Mouse (Mus musculus) cerebellum, postnatal 4 days (tissue): ENCODE measurements at regions not wholly inside any gene's neighbourhood (a gene's known extent, or its start where the extent isn't known, plus 50 kb on each side); places are given as distances from the start of the nearest gene placed in this dataset.
A peak's percentile ranks its signal among the peaks of the same experiment; 100 is the strongest.
"Not testable (repeated sequence)": the region's sequence is repeated elsewhere in the genome, so short reads cannot be mapped to it uniquely, and the experiment has no call there.

Source experiments
- DNase-seq, 2 experiments: peaks; one replicate each; pipeline ENCODE4 v3.0.0; 2022; ENCODE audit warnings: low spot score in 2 of 2, mixed read lengths in 1 of 2

DNA sequence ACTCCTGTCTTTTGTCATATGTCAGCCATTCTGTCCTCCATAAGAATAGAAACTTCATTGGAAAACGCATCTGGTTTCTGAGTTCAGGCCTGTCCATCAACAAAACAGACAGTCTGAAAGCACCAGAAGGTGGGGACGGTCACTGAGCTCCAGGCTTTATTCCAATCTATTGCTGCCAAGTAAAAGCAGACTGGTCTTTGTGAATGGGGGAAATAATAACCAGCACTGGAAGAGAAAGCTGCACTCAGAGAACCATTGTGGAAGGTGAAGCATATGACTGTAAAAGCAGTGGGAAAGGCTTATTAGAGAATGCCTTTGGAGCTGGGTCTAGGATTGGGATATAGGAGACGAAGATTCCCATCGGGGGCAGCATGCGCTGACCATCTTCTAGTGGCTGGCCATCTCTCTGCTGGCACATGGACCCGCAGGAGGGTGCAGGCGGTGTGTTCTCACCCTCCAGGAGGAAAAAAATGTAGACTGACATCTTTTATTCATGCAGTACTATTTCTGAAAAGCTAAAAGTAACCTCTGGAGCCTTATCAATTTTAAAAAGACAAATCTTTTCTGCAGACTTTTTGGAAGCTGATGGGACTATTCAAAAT lies 1638.0 kb downstream of the Car8 start:
- no peak for DNase-seq

DNA sequence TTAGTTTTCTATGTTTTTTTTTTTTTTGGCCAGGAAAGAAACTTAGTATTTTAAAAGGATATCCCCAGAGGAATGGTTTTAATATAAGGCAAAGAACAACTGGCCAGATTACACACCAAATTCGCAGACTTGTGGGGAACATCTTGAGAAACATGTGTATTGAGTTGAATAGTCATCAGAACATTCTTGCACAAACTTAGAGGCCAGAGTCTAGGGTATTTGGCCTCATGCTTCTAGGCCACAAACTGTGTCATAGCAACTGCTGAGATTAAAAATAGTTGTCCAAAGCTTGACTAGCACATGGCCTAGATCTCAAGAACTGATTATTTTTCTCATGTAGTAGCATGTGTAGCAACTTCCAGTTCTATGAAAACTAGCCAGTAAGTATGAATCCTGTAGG lies 1642.5 kb downstream of the Car8 start:
- no peak for DNase-seq

DNA sequence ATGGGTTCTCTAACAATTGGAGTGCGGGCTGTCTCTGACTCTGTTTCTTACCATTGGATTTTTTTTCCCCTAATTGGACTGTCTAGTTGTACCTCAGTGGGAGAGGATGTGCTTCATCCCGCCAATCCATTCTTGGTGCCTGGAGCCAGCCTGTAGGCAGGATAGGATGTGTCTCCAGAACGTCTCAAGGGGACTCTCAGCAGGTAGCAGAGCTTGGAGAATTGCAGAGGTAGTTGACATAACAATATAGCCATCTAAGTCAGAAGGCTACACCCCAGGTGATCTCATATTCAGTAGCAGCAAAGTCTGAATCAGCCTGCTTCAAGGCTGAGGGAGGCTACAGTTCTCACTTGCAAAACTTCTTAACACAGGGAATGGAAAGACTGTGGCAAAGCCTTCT lies 1646.0 kb downstream of the Car8 start:
- DNase-seq, result not testable (repeated sequence)

DNA sequence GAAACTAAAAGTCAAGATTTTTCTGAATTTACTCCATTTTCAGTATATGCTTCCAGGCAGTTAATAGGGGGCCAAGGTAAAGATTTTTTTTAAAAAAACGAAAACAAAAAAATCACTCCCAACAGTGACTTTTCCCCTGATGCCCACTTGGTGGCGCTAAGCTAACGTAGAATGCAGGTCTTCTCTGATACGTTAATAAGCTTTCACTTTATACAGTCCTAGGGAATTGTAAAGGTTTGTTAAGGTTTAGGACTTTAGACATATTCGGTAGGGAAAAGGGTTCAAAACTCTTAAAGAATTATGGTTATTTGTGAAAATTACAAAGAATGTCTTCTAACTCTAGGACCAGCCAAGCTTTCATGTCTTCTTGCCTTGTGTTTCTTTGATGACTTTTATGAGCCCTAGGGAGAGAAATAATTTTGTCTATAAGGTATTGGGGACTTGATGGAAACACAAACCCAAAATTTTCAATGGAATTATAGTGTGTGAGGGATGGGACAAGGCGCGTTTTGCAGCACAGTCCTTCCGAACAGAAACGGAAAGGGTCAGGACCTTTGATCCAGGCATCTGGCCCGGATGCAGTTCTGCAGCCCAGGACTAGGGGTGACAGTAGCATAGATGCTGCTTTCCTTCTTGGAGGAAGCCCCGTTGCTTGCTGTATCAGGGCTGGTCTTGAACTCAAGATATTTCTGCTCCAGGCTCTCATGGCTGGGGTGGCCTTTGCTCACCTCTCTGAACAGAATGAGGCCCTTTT lies 1677.1 kb downstream of the Car8 start:
- peak in 1 of 2 experiments; percentile 27 for DNase-seq

DNA sequence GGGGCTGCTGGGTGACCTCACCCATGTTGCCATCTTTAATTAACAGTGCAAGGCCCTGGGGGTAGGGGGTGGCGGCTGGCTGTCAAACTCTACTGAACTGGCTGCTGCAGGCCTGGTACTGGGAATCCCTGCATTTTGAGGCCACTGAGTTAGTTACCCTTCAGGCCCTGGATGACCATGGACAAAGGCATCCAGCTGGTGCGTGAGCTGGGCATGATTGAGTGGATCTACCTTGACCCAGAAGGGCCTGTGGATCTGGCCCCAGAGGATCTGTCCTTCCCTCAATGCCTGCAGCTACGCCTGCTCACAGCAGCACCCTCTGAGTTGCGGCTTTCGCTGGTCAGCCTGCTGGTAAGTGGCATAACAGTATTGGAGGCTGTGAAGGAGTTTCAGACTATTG lies 1699.2 kb downstream of the Car8 start:
- no peak for DNase-seq

DNA sequence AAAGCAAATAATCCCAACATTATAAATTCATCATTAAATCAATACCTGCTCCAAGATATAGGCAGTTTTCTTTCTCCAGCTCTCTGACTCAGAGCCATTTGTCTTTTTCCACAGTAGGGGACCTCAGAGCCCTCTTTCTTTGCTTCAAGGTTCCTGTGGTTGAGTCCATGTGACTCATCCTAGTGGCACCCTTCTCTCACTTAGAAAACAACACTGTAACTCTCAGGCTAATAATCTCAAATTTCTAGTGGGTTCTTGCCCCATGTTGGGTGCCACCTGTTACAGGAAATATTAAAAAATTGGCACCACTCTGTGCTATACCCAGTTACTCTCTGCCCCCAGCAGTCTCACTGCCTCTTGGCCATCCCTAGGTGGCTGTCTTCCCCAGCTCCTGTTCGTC lies 1706.4 kb downstream of the Car8 start:
- no peak for DNase-seq

DNA sequence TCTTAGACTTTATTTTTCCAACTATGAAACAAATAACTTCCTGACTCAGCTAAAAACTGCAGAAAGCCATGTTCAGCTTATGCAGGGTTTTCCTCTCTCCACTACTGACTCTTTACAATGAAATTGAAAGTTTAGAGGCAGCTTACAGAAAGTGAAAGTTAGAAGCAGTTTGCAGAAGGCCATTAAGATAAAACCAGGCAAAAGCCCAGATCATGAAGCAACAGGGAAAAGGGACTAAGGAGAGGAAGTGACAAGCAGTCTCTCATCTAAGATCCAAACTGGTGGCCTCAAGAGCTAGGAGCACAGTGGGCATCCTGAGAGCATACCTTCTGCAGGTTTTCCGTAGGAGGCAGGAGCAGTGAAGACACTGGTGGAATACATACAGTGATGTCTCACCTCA lies 1721.2 kb downstream of the Car8 start:
- no peak for DNase-seq

DNA sequence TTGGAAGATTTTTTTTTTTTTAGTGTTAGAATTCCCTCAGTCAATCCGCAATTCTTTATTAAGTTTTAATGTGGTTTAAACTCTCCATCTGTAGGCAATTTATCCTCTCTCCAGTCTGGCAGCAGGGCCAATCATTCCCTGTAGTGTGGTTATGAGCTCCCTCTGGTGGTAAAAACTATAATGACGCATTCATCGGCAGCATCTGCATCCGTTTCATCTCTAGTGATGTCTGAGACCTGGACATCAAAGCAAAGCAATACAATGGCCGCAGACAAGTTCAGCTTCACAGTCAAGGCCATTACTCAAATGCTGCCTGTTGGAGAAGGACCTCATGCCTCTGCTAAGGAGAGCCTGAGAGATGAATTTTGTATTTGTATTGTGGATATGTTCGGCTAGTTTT lies 1721.7 kb upstream of the Impad1 start:
- DNase-seq, result peak in 1 of 2 experiments; percentile 74

DNA sequence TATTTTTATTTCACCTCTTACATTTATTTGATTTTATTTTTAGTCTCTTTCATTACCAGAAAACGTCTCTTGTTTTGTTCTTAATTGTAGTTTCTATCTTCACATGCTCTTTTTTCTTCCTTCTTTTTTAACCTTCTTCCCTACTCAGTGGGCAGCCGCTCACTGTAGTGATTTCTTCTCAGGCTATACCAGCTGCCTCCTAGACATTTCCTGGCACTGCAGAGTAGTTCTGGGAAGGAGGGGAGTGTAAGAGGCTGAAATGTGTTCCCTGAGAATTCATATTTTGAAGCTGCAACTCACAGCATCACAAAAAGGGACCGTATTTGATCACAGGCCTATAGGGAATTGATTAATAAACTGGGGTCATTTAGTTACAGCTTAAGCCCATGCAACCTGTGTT lies 1720.5 kb upstream of the Impad1 start:
- no peak for DNase-seq

DNA sequence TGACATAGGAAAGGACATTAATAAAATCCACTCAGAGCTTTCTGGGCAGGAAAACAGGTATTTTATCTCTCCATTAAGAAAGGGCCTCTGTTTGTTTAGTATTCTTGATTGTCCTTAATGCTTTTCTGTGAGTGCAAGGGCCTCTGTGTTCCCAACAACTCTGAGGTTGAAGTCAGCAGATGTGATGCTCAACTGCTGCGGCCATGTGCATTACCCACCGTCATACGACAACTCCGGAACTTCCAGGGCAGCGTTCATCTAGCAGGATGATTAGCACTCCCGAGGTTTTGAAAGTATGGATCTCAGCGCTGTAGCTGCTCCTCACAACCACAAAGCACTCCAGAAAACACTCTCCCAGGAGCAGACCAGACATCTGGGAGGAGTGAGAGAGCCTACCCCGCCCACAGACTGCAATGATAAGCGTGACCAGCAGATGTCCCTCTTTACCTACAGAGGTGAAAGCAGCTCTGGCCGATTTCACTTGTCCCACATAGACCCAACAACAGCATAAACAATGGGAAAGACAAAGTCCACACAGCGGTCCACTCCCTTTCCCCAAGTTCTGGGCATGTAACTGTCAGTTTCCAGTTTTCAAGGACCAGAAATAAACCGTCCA lies 1719.7 kb upstream of the Impad1 start:
- peak; percentile 72 to 80 for DNase-seq

DNA sequence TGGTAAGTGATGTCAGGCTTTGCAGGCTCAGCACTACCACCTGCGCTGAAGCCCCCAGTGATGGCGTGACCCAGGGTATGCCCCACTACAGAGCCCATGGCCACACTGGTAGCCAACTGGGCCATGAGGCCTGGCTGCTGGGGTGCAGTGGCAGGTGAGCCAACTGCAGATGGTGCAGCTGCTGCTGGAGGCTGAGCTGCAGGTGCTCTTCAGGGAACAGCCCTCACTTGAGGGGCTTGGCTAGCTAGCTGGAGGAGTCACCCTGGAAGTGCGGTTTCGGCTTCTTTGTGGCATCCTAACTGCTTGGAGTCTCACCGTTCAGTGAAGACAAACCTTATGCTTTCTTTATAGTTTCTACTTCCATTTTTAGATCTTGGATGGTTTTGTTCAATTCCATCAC lies 1714.9 kb upstream of the Impad1 start:
- DNase-seq, result no peak
